Mouse (Mus musculus) heart, adult 2 months (tissue): Measurements from ENCODE around the gene Uggt2.

Experiments
- CTCF ChIP-seq: fragments of 200-600 bp; IDR thresholded peaks from 2 replicates; pipeline ENCODE4 v1.8.1; 2022; ENCODE audit warnings: antibody characterized with exemption, mild to moderate bottlenecking, moderate library complexity
- EP300 ChIP-seq: fragments of 200-500 bp; IDR thresholded peaks from 2 replicates; pipeline ENCODE4 v1.6.1; 2011; ENCODE audit warnings: low read depth, low read length, control low read depth; ENCODE audit not compliant: insufficient read depth

DNA sequence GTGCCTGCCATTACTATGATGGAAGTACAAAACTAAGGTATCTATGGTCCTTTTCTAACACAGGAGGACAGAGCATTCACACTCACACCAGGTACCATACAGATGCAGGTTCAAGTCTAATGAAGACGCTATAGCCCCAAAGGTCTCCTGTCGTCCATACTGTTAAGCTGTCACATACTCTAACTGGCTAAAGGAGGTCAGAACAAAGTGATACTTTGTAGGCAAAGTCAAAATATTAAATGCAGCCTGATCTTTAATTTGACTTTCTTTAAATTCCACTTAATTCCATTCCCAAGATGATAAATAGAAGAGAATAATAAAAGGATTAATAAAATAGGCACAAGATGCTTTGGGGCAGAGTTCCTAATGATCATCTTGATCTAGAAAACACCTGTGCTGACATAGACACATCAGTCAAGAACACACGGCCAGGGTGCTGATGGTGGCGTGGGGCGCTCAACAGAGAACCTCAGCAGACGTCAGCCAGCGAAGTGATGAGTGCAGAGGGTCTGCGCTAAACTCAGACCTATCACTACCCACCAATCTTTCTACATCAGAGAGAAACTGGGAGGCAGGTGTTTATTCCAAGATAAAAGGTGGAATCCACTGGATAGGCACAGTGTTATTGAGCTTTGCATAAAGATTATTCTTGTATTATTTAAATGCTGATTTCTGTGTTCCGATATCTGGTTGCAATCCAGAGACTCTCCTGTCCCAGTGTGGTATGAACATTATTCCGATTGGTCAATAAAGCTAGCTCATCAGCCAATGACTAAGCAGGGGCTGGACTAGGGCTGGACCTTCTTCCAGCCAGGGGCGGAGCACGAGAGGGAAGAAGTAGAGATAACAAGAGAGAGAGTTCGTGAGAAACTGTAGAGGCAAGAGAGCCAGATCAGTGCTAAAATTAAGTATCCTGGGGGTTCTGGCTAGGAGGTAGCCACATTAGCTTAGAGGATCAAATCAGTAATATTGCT, 111.4 kb downstream of the Uggt2 start:
- TF ChIP-seq CTCF (no peak), EP300 (no peak)
